Mouse (Mus musculus) lung, adult 2 months (tissue): Measurements from ENCODE around the gene Pakap.

Experiments
- CTCF ChIP-seq: fragments of 200-500 bp; IDR thresholded peaks from 2 replicates; pipeline ENCODE4 v1.5.1; 2011; ENCODE audit warnings: mild to moderate bottlenecking, low read length, control low read depth; ENCODE audit not compliant: insufficient read depth
- POLR2A ChIP-seq: fragments of 200-500 bp; IDR thresholded peaks from 2 replicates; pipeline ENCODE4 v1.6.1; 2011; ENCODE audit warnings: low read depth, mild to moderate bottlenecking, control low read depth, low read length, borderline replicate concordance; ENCODE audit errors: extremely low read depth

GRCm38 (mm10) chr4:57906708-57907107 is 338.7 kb downstream of the Pakap start:
- TF ChIP-seq CTCF = no peak
- TF ChIP-seq POLR2A = no peak
